Mouse (Mus musculus): ENCODE results near the gene Syk.

DNA sequence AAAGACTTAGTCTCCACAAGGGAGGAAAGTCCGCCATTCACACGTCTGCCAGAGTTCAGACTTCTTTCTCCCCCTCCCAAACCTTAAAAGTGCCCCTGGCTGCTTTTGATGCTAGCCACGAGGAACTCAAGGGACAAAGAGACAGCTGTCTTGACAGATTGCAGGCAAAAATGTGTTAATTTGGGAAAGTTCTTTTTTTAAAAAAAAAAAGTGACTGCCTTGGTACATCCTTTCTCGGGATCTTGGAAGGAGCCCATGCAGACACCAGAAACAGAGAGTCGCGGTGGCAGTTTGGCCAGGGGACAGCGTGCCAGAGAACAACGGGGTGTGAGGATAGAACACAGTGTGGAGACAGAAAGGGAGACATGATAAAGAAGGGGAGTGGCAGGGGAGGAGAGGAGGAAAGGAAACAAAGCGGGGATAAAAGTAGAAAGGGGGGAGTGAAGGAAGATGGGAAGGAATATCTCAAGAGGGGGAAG is 71.9 kb downstream of the Syk start:
- TF ChIP-seq HCFC1 (IDR thresholded peaks at IDR 0.05; ENCODE audit: borderline replicate concordance, insufficient read depth, low read length): no peak
- TF ChIP-seq ZC3H11A (IDR thresholded peaks at IDR 0.05; ENCODE audit: borderline replicate concordance, low read depth, low read length): no peak
